Mouse (Mus musculus) left cerebral cortex, adult 2 months (tissue): Measurements from ENCODE around the gene Enpep. TPM values are rescaled to one million over a fixed set of nuclear protein-coding genes. Genes with fewer than 3 reads are reported as not detected.
A peak's percentile ranks its signal among the peaks of the same experiment; 100 is the strongest.

Source experiments
- DNase-seq, 2 experiments: peaks; one replicate each; pipeline ENCODE4 v3.0.0; 2021 to 2022; ENCODE audit warnings: low spot score in 2 of 2, mixed read lengths in 1 of 2; ENCODE audit errors: extremely low spot score in 1 of 2
- H3K27ac ChIP-seq: fragments of 200-600 bp; 2 replicates; pipeline ENCODE4 v1.8.1; 2022
- H3K4me3 ChIP-seq: fragments of 200-600 bp; 2 replicates; pipeline ENCODE4 v1.8.1; 2022
- CTCF ChIP-seq: fragments of 200-600 bp; IDR thresholded peaks from 2 replicates; pipeline ENCODE4 v1.8.1; 2022; ENCODE audit warnings: antibody characterized with exemption, mild to moderate bottlenecking, moderate library complexity
- intact Hi-C: fragments of 180-260 bp; cut with DNase I; formaldehyde crosslinking; loops from one replicate; pipeline ENCODE4 v1.15.1; 2025
- total RNA-seq, 2 experiments: library from RNA; stranded (reverse); gene quantifications; 2 replicates each; pipeline ENCODE4 v1.2.3; 2021

The Enpep gene
- total RNA-seq, 2 experiments from 2014 or later: 1.7 to 2.0 TPM

DNA sequence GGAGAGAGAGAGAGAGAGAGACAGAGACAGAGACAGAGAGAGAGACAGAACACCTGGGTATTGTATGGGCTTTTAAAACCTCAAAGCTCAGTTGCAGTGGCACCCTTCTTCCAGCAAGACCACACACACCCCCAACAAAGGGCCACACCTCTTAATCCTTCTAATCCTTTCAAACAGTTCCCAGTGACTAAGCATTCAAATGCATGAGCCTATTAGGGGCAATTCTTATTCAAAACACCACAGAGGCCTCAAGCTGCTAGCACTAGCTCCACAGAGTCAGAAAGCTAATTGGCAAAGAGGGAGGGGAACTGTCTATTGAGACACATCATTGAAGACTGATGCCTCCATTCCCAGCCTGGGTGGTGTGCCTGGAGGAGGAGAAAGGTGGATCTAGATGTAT is 8.5 kb upstream of the Enpep start:
- H3K27ac ChIP-seq: no peak overlapping the region
- no peak for TF ChIP-seq CTCF
- intact Hi-C loops: no loop called here
- no peak overlapping the region for H3K4me3 ChIP-seq
- DNase-seq: no peak

DNA sequence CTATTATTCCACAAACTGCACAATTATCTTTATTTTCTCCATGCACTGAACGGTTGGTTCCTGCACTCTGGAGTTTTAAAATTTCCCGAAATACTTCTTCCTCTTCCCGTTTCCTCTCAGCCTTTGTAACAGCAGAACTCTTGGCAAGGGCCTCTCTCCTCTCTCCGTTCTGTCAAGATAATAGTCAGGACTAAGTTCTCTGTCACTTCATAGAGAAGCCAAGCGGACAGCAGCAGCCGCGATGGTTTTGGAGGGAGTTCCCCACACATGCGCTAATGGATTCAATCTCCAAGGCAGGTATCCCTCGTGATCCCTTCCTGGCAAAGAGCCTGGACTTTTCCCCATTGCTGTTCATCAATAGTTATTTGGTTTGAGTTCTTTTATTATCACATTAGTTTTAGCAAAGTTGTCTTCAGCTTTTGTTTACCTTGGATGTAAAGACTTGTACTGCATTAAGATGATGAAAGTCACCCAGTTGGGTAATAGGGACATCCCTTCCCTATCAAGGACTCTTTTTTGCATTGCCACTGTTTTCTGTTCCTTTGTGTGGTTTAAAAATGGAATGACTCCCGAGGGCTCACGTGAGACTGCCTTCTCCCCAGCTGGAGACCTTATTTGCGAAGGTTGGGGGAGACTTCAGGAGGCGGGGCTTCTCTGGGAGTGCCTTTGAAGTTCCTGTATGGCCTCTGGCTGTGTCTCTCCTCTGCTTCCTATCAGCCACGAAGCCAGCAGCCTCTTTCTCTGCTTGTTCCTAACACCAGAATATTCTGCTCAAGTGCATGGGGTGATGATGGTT is 6.0 kb upstream of the Enpep start:
- no peak for DNase-seq
- H3K27ac ChIP-seq: no peak overlapping the region
- no peak for TF ChIP-seq CTCF
- intact Hi-C loops: no loop called here
- H3K4me3 ChIP-seq: no peak overlapping the region

GRCm38 (mm10) chr3:129332142-129332541 is 378 bp downstream of the Enpep start:
- Histone ChIP-seq H3K4me3 (peak overlapping the region; percentile 31), H3K27ac (no peak overlapping the region)
- DNase-seq: no peak
- intact Hi-C loops: no loop called here
- TF ChIP-seq CTCF: no peak

- Histone ChIP-seq H3K4me3 (no peak overlapping the region), H3K27ac (no peak overlapping the region)
- no peak for DNase-seq
- no peak for TF ChIP-seq CTCF
- intact Hi-C loops: no loop called here
Observed at GRCm38 (mm10) chr3:129331427-129331826, 1.1 kb downstream of the Enpep start.

GRCm38 (mm10) chr3:129328056-129328455 is 4.5 kb downstream of the Enpep start:
- DNase-seq: no peak
- Histone ChIP-seq H3K27ac (no peak overlapping the region), H3K4me3 (no peak overlapping the region)
- no peak for TF ChIP-seq CTCF
- intact Hi-C loops: no loop called here

DNA sequence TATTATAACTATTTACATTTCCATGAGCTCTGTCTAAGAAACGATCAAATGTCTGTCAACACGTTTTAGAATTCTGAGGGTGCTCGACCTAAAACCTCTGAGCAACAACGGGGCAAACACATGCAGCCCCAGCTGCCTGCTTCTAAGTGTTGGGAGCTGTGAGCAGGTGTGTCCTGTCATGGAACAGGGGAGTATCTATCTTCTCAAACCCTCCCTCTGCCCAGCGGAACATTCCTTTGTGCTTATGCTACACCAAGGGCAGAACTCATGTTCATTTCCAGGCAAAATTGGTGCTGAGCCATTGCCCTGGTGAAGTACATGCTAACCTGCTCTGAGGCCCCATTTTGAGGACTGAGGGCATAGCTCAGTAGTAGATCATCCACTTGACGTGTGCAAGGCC is 10.9 kb downstream of the Enpep start:
- no peak for TF ChIP-seq CTCF
- no peak for DNase-seq
- Histone ChIP-seq H3K4me3 (no peak overlapping the region), H3K27ac (no peak overlapping the region)
- intact Hi-C loops: no loop called here

DNA sequence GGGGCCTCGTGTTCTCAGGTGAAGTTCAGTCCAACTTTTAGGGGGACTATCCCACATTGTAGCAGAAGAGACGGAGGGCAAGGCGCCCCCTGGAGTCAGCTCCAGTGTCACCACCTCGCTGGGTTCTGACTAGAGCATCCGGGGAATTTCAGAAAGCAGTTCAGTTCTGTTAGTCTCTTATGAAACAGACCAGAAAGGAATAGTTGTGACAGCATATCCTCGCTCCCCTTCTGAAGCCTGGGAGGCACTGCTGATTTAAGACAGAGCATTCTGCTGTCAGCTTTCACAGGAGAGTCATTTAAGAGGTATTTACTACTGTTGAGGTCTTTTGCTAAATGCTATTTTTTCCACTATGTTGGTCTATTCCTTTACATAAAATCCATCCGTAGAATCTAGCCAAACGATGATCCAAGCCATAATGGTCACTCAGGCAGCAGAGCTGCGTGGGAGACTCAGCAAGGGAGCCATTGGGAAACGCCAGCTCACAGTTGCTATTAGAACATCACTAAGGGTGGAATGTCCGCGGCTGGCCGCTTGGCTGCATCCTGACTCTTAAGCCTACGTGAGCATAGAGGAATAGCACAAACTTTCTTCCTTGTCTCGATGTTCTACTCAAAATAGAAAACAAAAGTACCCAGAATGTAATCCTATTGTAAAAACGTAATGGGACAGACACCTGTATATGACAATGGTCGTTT is 15.3 kb downstream of the Enpep start:
- H3K4me3 ChIP-seq: no peak overlapping the region
- H3K27ac ChIP-seq: no peak overlapping the region
- intact Hi-C loops: no loop called here
- DNase-seq: no peak
- no peak; the same call in 1 of the 2 replicates for TF ChIP-seq CTCF

- intact Hi-C loops: no loop called here
- DNase-seq: no peak
- Histone ChIP-seq H3K27ac (no peak overlapping the region), H3K4me3 (no peak overlapping the region)
- TF ChIP-seq CTCF: no peak
Observed at GRCm38 (mm10) chr3:129313671-129314415, 18.7 kb downstream of the Enpep start.

GRCm38 (mm10) chr3:129313221-129313620 is 19.3 kb downstream of the Enpep start:
- Histone ChIP-seq H3K4me3 (no peak overlapping the region), H3K27ac (no peak overlapping the region)
- no peak for TF ChIP-seq CTCF
- no peak for DNase-seq
- intact Hi-C loops: no loop called here

GRCm38 (mm10) chr3:129312511-129312910 is 20.0 kb downstream of the Enpep start:
- Histone ChIP-seq H3K27ac (no peak overlapping the region), H3K4me3 (no peak overlapping the region)
- TF ChIP-seq CTCF: no peak
- no peak for DNase-seq
- intact Hi-C loops: no loop called here

DNA sequence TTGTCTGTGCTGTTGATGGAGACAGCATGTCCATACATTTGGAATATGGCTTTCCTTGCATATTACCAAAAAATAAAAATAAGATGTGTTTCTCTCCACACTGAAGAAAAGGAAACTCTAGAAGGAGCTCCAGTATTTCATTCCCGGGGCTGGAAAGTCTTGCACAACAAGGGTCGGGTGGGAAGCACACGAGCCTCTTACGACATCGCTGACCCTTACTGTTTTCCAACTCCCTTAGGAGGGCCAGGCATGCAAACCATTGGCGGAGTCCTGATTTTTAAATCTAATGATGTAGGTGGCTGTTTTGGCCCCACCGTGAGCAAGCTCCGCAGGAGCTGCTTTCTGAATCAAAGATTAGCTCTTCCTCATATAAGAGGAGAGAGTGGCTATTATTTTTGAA is 20.6 kb downstream of the Enpep start:
- TF ChIP-seq CTCF: no peak
- no peak for DNase-seq
- no peak overlapping the region for H3K4me3 ChIP-seq
- no peak overlapping the region for H3K27ac ChIP-seq
- intact Hi-C loops: no loop called here

- intact Hi-C loops: no loop called here
- no peak for TF ChIP-seq CTCF
- no peak overlapping the region for H3K27ac ChIP-seq
- H3K4me3 ChIP-seq: no peak overlapping the region
- DNase-seq: no peak
Observed at GRCm38 (mm10) chr3:129309926-129310325, 22.6 kb downstream of the Enpep start.
